Mouse (Mus musculus): Measurements from ENCODE around the gene Gucy1a1.

The Gucy1a1 gene

DNA sequence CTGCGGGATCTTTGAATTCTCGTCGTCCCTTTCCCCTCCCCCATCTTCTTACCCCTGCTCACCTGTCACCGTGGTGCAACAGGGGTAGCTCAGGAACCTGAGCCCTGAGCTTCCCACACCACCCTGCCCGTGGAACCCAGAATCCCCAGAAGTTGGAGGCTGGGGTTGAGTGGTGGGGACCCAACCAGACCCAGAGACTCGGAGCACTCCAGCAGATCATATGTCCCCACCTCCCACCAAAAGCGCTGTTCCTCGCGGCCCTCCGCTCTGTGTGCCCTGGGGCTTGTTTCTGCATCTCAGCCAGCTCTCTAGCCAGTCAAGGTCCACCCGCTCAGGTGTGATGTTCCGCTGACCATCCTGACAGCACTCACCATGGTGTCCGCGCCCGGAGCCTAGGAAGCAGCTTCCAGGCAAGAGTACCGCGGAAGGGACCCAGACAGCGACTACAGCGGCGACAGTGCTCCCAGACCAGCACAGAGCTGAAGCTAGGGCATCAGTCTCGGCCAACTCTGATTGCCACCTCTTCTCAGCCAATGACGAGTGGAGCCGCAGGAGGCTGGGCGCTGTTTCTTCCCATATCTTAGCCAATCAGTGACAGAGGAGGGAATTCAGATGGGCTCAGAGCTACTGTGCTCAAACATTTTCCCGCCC, 71.3 kb downstream of the Gucy1a1 start, which contains the start of gene Gucy1b1:
Gene Gucy1b1, minus strand, starts transcription at position 489 of the 651 bp plus-strand sequence.
- DNase-seq (ENCODE audit: low read depth, low spot score): peak; percentile 42

GRCm38 (mm10) chr3:82073741-82074181, 71.8 kb downstream of the Gucy1a1 start:
- DNase-seq (ENCODE audit: low read depth, low spot score): no peak

DNA sequence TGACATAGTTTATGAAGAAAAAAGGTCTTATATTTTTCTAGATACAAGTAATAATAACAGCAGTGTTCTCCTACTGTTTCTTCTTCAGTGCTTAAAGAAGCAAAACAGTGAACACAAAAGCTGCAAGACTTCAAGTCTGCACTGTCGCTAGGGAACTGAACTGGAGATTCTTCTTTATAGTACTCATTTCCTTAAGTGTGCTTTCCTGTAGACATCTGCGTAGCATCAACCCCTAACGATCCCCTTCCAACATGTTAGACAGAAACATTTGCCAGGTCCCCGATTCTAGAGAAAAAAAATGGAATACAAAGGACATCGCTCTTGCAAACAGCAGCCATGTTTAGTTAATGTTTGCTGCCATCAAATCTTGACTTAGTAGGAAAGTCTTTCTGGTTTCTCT, 77.8 kb downstream of the Gucy1a1 start:
- DNase-seq (ENCODE audit: low read depth, low spot score): no peak

GRCm38 (mm10) chr3:82061402-82062180, 84.0 kb downstream of the Gucy1a1 start:
- no peak for DNase-seq (ENCODE audit: low read depth, low spot score)

DNA sequence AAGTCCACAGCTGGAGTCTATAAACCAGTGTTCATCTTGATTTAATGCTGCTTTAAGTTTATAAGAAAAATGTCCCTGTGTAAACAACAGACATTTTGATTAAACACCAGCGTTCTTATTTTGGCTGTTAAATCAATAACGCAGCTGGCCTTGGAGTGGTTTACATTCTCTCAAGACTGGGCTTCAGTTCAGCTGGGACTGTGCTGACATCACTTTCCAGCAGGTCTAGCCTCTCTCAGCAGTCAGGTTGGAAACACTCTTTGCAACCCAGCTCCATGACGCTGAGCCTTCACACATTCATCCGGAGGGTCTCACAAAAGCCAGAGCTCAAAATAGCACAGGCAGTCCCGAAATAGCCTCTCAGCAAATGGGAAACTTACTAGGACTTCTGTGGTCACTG, 88.4 kb downstream of the Gucy1a1 start:
- DNase-seq (ENCODE audit: low read depth, low spot score): no peak

- DNase-seq (ENCODE audit: low read depth, low spot score): no peak
These were observed 91.2 kb downstream of the Gucy1a1 start for GRCm38 (mm10) chr3:82054283-82054974.

DNA sequence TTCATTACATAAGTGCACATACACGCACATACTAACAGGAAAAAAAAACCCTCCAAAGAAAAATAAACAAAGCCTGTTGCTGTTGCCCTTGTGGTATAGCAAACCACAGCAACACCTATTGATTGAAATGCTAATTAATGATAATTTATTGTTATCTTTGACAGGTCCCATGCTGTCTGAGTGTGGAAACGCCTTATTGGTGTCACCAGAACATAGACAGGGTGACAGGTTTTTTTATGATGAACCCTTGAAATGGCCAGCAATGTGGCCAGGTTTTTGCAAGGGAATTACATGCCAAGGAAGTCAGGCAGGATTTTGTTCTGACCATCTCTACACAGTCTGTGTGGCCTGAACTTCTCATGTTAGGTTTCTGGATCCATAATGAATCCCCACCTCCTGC, 93.6 kb downstream of the Gucy1a1 start:
- no peak for DNase-seq (ENCODE audit: low read depth, low spot score)

DNA sequence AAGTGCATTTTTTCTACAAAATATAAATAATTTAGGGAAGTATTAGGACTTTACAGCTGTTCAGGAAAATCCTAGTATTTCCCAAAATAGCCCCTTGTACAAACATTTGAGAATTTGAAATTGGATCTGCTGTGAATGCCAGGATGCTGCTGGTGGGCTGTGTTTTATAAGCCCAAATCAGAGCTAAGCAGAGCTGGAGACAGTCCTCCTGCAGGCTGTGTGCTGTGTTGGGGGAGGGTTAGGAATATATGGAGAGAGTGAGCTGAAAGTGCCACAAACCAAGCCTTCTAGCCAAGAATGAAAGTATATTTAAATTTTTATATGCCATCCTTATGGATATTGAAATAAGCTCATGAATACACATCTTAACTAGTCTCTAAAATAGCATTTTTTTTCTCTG, 94.1 kb downstream of the Gucy1a1 start:
- DNase-seq (ENCODE audit: low read depth, low spot score): no peak

- no peak for DNase-seq (ENCODE audit: low read depth, low spot score)
These were observed 96.9 kb downstream of the Gucy1a1 start for GRCm38 (mm10) chr3:82048681-82049080.

DNA sequence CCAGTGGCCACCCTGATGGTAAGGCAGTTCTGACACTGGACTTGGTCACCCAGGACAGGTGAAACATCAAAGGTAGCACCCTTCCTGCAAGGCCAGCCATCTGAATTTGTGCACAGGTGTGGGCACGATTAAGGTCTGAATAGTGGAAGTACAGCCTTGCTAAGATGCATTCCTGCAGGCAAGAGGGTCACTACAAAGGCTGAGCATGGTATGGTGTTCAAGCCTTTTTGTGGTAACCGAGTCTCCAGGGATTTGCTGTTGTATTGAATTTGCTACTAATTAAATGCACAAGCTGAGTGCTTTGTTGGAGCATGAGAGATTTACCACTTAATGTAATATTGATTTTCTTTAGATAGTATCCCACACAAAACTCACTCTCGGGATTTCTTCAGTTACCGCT, 97.5 kb downstream of the Gucy1a1 start:
- no peak for DNase-seq (ENCODE audit: low read depth, low spot score)

DNA sequence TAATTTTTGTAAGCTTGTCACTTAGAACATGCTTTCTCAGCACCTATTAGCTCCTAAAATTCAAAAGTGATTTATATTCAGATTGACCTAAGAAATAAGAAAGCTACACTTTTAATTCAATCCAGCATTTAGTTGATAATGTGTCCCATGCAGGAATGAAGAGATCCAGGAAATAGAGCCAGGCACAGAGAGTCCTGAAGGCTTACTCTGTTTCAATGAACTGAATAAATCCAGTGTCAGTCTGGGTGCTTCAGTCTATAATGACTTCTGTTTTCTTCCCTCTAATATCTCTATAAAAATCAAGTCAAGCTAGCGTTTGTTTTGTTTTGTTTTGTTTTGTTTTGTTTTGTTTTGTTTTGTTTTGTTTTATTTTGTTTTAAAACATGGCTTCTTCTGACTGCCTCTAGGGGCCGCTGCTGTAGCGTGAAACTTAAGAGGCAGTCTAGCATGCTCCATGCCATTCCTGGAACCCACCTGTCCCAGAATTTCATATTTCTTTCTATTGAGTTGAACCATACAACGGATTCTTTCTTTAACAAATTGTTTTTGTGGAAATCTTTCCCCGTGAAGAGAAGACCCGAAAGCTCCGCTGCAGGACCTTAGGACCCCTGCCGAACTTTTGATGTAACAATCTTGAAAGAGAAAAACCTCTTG, 98.4 kb downstream of the Gucy1a1 start:
- DNase-seq (ENCODE audit: low read depth, low spot score): no peak

DNA sequence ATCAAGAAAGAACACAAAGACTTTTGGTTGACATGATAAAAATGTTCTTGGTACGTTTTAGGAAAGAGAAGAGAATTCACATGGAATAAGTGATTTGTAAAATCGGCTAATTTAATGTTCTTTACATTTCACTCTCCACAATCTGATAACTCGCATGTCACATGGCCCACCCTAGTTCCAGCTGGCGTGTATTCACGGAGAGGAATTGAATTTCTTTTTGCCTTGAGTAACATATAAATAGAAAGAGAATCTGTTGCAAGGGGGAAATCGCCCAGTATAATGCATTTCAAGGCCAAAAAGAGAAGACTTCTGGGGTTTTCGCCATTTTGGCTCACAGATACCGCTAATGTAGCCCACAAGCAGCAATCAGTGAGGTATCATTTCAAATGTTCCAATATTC, 99.5 kb downstream of the Gucy1a1 start:
- DNase-seq (ENCODE audit: low read depth, low spot score): no peak

DNA sequence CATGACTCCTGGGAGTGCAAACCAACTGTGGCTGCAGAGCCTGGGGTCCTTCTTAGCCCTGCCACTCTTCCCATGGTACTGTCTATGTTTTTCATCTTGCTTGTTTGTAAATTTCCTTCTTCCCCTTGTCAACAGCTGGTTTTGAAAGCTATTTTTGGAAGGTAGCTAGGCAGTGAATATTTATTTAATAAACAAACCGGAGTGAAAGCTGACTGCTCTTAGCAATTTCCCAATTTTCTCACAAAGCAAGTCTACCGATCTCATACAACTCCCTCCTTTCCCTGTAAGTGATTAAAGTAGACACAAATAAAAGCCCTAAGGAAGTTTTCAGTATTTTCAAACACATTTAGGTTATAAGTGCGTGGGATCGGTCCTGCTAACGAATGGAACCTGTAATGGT, 100.7 kb downstream of the Gucy1a1 start:
- no peak for DNase-seq (ENCODE audit: low read depth, low spot score)

DNA sequence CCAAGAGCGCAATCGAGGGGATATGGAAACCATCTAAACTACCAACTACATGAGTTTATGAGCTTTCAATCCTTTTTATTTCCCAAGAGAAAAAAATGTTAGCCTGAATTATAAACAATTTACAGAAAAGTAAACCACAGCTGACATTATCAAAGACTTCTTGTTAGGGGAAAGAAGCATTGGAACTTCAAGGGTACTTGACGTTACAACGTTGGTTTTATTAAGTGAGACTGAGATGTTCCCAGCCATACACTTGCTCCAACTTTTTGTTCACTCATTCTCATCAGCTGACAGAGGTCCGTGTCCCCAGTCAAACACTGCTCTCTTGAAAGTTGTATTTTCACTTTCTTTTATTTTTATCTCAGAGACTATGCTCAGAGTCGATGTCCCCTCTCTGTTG, 101.9 kb downstream of the Gucy1a1 start:
- DNase-seq (ENCODE audit: low read depth, low spot score): no peak

Measured in WW6 (cell line).